Mouse (Mus musculus) retina, postnatal 1 day (tissue): ENCODE data around the gene S1pr4.

ENCODE experiments used
- DNase-seq: peaks from one replicate; pipeline ENCODE4 v3.0.0-alpha.2; 2012

S1pr4 gene

GRCm38 (mm10) chr10:81464405-81465264 is 35.3 kb downstream of the S1pr4 start:
- DNase-seq: peak; percentile 84

- no peak for DNase-seq
Observed at GRCm38 (mm10) chr10:81463531-81463930, 36.4 kb downstream of the S1pr4 start.

- DNase-seq: no peak
Observed at GRCm38 (mm10) chr10:81462917-81463316, 37.0 kb downstream of the S1pr4 start.

- DNase-seq: no peak
Observed at GRCm38 (mm10) chr10:81462415-81462804, 37.5 kb downstream of the S1pr4 start.

- DNase-seq: no peak
Observed at GRCm38 (mm10) chr10:81461673-81462414, 38.1 kb downstream of the S1pr4 start.

- no peak for DNase-seq
Observed at GRCm38 (mm10) chr10:81460951-81461350, 39.0 kb downstream of the S1pr4 start.

GRCm38 (mm10) chr10:81460471-81460870 is 39.5 kb downstream of the S1pr4 start:
- no peak for DNase-seq

- no peak for DNase-seq
Observed at GRCm38 (mm10) chr10:81459399-81459798, 40.5 kb downstream of the S1pr4 start.

GRCm38 (mm10) chr10:81458267-81458666 is 41.7 kb downstream of the S1pr4 start:
- no peak for DNase-seq

GRCm38 (mm10) chr10:81457624-81458023 is 42.3 kb downstream of the S1pr4 start:
- DNase-seq: no peak

- no peak for DNase-seq
Observed at GRCm38 (mm10) chr10:81456983-81457563, 42.9 kb downstream of the S1pr4 start.

- DNase-seq: no peak
Observed at GRCm38 (mm10) chr10:81455181-81455895, 44.6 kb downstream of the S1pr4 start, which contains the start of gene Nfic. Nfic (minus strand) TSS chr10:81455635.

GRCm38 (mm10) chr10:81454106-81454505 is 45.8 kb downstream of the S1pr4 start:
- DNase-seq: no peak

GRCm38 (mm10) chr10:81452947-81453288 is 47.0 kb downstream of the S1pr4 start:
- no peak for DNase-seq

GRCm38 (mm10) chr10:81452237-81452946 is 47.5 kb downstream of the S1pr4 start:
- no peak for DNase-seq

GRCm38 (mm10) chr10:81451365-81451745 is 48.6 kb downstream of the S1pr4 start:
- no peak for DNase-seq

- no peak for DNase-seq
Observed at GRCm38 (mm10) chr10:81450641-81451364, 49.1 kb downstream of the S1pr4 start.

GRCm38 (mm10) chr10:81450140-81450539 is 49.8 kb downstream of the S1pr4 start:
- DNase-seq: peak; percentile 91
